Mouse (Mus musculus): ENCODE data around the gene Tpst1.
"Not testable (repeated sequence)": the region's sequence is repeated elsewhere in the genome, so short reads cannot be mapped to it uniquely, and the experiment has no call there.

The Tpst1 gene

GRCm38 (mm10) chr5:130073026-130073425 lies at the start of gene Tpst1:
Tpst1 (plus strand) TSS chr5:130073326.
- no peak for DNase-seq

GRCm38 (mm10) chr5:130023767-130024539 lies 49.2 kb upstream of the Tpst1 start:
- peak; percentile 79 for DNase-seq

DNA sequence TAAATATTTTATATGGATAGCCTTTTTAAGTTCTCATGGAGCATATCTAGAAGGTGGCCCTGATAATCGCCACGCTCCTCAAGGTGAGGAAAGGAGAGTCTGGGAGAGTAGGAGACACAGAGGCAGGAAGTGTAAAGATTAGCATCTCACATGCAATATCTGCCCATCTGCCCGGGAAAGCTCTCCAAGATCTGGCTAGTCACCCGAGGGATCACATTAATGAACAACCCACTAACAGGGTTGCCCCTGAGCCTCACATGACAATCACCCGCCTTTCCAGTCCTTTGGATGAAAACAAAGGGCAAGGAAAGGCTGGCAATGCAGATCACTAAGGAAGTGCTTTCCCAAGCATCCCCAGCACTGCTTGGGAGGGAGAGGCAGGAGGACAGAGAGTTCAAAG lies 46.0 kb upstream of the Tpst1 start:
- no peak for DNase-seq

- DNase-seq = no peak
These were observed 45.4 kb upstream of the Tpst1 start for GRCm38 (mm10) chr5:130027696-130028095.

GRCm38 (mm10) chr5:130029142-130029897 lies 43.8 kb upstream of the Tpst1 start, which contains the start of the genes Asl and Crcp:
Asl (minus strand) TSS chr5:130029247.
Crcp (plus strand) TSS chr5:130029290.
- DNase-seq = peak; percentile 84

DNA sequence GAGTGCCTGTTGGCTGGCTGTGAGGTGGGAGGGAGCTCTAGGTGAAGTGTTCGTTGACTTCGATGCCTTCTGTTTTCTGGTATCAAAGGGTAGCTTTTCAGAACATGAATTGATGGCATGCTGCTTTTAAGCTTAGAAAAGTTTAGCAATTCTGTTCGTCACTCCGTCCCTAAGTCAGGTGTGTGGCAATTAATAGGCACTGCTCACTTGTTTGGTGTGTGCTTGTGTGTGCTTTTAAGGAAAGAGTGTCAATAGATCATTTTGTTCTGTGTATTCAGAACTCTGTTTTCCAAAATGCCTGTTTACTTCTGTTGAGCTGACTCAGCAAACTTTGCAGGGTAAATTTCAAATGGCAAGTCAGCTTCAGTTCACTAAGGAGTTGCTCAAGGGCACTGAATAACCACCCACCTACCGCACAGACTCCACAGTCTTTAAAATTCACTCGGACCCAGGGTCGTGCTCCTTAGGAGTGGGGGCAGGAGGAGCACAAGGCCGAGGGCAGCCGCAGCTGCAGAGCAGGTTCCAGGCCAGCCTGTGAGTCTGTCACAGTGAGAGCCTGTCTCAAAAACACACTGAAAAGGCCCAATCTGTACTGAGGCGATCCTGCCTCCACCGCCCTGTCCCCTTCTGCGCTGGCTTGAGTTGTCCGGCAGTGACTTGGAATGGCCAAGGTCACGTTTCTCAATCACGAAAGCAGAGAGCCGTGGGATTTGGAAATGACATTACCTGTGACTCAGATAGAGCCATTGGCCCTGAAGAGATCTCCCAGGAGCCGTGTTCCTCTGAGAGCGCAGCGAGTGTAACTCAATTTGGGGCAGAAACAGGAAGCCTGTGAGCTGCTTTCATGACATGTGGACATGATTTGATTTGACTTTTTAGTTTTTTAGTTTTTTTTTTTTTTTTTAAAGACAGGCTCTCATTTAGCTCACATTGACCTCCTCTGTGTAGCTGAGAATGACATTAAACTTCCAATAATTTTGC lies 41.4 kb upstream of the Tpst1 start:
- no peak for DNase-seq

DNA sequence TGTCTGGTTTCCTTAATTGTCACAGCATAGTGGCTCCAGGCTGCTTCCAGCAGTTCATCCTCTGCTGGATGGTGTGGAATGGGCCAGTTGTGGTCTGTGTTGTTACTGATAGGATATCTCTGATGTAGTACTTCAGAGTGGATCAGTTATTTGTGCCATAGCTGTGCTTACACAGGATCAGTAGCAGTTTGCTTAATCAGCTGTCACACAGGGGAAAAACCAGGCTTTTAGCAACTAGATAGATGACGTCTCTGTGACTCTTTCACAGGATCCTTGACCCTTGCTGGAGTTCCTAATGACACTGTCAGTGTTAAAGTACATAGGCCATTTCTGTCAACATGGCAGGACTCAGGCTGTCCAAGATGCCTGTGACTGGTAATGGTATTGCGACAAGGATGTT lies 39.3 kb upstream of the Tpst1 start:
- no peak for DNase-seq

GRCm38 (mm10) chr5:130036300-130036699 lies 36.8 kb upstream of the Tpst1 start:
- not testable (repeated sequence) for DNase-seq

DNA sequence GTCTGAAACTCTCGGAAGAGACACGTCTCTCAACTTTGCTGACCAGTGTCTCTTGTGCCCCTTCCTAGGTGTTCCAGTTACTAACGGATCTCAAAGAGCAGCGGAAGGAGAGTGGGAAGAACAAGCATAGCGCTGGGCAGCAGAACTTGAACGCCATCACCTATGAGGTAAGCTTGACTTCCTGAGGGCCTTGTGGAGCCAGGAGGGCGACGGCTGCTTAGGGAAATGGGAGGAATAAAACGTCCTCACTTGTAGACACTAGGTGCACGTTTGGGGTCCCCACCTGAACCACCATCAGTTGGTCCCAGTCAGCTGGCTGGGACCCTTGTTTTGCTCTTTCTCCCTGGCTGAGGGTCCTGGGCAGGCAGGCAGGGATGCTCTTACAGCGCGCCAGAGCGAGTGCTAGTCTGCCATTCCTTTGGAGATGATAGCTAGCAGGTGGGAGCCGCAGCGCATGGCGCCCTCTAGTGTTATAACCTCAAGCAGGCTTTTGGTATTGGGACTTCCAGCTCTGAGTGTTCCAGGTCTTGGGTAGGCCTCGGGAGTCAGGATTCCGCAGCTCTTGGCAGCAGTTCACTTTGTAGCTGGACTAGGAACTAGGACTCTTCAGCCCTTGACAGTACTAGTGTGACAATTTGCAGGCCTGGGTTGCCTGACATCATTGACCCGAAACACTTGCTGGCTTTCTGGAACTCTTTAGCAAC lies 35.2 kb upstream of the Tpst1 start:
- peak; percentile 58 for DNase-seq

DNA sequence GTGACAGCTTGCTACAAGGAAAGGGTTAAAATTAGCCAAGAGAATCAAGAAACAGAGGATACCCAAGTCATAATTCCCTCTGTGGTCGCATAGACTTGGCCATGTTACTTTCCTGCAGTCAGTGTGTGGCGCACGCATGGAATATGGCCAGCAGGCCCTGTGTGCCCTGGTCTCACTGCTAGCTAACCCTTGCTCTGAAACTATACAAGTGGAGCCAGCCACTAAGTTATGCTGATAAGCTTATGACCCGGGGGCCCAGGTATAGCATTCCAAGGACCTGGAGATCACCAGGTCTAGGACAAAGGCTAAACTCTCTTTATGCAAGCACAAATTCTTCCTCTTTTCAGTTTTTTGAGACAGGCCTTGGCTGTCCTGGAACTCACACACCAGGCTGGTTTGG lies 32.3 kb upstream of the Tpst1 start:
- DNase-seq = no peak

- no peak for DNase-seq
These were observed 31.9 kb upstream of the Tpst1 start for GRCm38 (mm10) chr5:130041262-130041661.

GRCm38 (mm10) chr5:130043741-130044140 lies 29.4 kb upstream of the Tpst1 start:
- DNase-seq = no peak

GRCm38 (mm10) chr5:130044201-130044695 lies 28.9 kb upstream of the Tpst1 start:
- DNase-seq = peak; percentile 82

- no peak for DNase-seq
These were observed 27.0 kb upstream of the Tpst1 start for GRCm38 (mm10) chr5:130046100-130046499.

GRCm38 (mm10) chr5:130046589-130046988 lies 26.5 kb upstream of the Tpst1 start:
- DNase-seq = no peak

- DNase-seq = no peak
These were observed 26.1 kb upstream of the Tpst1 start for GRCm38 (mm10) chr5:130047013-130047412.

GRCm38 (mm10) chr5:130048786-130049520 lies 24.2 kb upstream of the Tpst1 start:
- no peak for DNase-seq

- peak; percentile 81 for DNase-seq
These were observed 22.7 kb upstream of the Tpst1 start for GRCm38 (mm10) chr5:130050416-130050815.

GRCm38 (mm10) chr5:130051073-130051860 lies 21.9 kb upstream of the Tpst1 start:
- DNase-seq = no peak

DNA sequence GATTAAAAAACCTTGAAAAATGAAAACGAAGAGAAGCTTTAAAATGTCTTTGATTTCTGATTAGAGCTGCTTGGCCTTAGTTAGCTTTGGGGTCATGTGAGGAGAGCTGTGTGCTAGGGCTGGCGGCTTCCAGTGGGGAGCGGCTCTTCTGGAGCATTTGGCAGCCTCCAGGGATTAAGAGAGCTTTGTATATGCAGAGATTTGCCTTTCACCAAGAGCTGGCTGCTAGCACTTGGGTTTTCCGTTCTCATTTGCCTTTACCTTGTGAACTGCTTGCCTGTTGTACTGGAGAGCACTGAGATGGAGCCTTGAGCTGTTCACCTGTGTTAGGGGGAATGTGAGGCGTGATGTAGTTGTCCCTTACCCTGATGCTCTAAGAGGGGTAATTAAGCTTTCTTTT lies 20.6 kb upstream of the Tpst1 start:
- no peak for DNase-seq

Data from cerebellum, adult 8-10 months (tissue).